Mouse (Mus musculus) cerebellum, adult 9-10 months (tissue): ENCODE data around the gene Apoa2.
"Not testable (repeated sequence)": the region's sequence is repeated elsewhere in the genome, so short reads cannot be mapped to it uniquely, and the experiment has no call there.

Experiments
- DNase-seq: peaks from one replicate; pipeline ENCODE4 v3.0.0; 2022

Apoa2 gene

DNA sequence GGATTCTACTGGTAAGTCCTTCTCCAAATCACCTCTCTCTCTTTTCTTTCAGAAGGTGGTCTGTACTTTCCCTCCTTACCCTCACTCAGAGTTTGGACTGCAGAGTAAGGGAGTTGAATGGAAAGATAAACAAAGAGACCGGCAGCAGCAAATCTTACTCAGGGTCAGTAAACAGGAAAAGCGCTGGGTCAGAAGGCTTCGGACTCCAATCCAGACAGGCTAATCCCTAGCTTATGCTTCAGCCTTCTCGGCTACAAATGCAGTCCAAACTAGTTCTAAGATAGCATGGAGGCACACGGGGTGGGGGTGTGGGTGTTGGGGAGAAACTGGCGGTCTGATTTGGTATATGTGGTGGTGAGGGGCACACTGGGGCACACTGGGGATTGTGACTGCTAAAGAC, 12.6 kb downstream of the Apoa2 start:
- DNase-seq: no peak

DNA sequence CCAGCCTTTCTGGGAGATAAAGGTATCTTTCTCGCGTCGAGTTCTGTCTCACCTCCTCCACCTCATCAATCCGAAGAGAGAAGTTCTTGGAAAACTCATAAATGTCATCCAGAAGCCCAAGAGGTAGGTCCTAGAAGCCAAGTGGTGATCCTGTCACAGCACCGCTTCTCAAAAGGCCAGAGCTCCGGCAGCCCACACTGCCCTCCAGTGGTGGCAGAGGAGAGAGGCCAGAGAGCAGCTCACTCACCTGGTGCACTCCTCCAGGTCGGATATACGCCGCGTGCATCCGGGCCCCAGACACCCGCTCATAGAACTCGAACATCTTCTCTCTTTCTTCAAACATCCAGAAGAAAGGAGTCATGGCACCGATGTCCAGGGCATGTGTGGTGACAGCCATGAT, 13.6 kb downstream of the Apoa2 start:
- DNase-seq: no peak

DNA sequence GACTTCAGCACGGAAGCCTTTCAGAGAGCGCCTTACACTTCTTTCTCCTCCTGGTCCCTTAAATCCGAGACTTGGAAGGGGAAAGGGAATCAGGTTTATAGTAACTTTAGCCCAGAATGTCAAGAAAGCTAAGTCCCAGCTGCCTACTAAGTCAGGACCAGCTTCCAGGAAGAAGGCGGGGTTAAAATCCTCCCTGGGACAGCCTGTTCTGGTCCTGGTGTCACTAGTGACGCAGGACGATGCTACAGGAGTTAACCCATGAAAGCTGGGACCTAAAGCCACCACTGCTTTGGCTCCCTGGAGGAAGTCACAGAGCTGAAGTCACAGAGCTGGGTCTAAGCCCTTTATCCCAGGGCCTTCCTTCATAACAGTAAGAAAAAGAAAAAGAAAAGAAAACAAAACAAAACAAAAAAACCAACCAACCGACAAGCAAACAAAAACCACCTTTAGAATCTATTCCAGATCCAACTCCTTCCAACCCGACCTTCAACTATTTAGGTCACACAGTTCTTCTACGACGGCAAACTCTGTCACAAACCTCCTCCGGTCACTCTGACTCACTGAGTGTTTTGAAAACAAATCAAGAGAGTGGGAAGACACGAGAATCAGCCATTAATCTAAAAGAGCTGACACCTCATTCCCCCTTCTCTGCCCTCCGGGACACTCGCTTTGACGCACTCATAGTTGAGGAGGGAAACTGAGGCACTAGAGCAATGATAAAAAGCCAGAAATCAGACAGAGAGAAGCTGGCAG, 15.3 kb downstream of the Apoa2 start:
- DNase-seq: no peak

DNA sequence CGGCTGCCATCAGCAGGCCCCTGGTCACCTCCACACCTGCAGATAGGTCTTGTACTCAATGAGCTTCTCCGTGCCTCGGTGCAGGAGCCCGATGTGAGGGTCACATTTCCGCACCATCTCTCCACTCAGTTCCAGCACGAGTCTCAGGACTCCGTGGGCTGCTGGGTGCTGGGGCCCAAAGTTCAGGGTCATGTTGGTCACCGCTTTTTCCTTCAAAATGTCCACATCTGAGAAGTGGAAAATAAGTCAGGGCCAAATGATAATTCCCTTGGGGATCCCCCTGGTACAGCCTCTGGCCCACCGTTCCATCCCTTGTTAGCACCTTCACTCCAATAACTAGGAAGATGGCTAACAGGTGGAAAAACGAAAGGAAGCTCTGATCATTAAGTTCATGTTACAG, 16.1 kb downstream of the Apoa2 start:
- DNase-seq: no peak

DNA sequence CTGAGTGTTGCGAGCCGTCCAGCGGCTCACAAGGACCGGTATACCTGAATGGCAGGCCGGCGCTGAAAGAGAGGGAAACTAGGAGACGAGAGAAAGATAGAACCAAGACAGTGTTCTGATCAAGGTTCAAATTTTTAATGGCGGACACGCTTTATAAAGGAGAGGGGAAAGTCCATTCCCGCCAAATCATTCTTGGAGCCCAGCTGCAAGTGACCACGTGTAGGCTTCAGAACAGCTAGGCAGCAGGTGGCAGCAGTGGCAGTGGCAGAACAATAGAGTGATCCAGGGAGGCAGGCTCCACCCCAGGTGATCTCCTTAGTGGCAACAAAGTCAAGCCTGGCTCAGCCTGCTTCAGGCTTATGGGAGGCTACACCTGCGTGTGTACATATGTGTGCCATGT, 17.1 kb downstream of the Apoa2 start:
- not testable (repeated sequence) for DNase-seq

DNA sequence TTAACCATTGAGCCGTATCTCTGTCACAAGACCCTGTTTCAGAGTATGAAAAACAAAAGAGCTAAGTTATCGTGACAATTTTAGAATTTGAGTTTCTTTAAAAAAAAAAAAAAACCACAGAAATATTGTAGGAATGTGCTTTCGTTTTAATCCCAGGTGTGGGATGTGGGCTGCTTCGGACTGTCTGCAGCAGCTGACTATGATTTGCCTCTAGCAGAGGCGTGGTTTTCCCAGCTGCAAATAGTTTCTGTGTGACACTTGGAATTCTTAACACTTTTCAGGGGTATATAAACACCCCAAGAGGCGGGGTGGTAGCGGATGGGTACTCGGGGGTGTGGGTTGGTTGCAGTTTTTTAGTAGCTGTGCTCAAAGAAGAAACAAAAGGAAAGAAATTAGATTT, 20.5 kb downstream of the Apoa2 start:
- DNase-seq: no peak

DNA sequence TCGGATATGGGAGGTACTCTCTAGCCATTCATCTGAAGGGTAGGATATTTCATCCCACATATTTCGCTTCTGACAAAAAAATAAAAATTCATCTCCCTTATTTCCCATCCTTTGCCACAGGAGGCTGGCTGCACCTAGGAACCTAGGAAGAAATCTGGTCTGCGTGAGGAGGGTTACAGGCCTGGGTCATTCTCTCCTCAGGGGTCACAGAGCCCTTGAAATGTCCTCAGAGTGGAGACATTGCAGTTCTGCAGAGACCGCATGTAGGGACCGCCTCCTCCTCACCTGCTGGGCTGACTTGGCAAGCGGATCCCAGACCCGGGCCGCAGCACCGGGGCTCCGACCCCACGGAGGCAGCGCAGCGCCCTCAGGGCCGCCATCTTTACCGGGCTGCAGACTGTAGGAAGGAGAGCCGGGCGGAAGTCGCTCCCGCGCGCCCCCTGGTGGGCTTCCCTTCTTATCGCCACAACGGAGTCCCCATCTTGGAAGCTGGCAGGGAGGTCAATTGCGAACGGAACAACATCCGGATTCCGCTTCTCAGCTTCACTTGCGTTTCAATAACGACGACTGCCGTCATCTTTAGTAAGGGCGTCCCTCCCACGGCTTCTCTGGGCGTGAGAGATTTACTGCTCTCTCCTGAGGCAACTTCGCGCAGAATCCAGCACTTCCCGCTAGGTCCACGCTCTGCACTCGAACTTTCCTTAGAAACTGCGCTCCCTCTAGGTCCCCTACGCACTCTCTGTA, 22.0 kb downstream of the Apoa2 start:
- DNase-seq: peak; percentile 98

DNA sequence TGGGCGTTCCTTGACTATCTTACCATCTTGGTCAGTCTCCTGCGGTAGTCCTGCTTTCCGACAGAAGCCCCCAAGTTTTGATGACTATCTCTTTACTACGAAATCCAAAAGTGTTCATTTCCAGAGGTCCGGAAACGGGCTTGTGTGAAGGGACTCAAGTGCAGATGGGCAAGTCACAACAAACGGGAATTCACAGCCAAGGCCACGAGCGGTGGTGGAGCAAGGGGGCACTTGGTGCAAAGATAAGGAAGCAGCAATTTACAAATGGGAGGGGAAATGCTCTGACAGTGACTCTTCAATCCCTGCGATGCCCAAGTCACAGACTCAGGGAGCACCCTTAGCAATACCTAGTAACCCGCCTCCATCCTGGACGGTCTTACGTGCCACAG, 22.6 kb downstream of the Apoa2 start:
- DNase-seq: no peak

DNA sequence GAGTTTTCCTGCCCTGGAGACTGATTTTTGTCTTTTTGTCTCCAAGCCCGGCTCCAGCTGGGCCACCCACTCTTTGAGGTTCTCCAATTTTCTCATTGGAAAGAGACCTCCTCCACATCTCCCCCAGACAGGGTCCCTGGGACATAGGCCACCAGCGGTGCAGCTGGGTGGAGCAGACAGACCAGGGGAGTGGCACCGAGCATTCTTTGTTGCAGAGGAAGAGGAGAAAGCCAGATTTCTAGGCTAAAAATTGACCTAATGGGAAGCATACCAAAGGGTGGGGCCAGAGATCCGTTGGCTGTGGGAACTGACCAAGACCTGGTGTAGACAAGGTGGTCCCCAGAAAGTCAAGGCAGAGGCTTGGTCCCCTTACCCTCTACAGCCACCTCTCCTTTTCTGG, 23.1 kb downstream of the Apoa2 start:
- DNase-seq: peak; percentile 55

DNA sequence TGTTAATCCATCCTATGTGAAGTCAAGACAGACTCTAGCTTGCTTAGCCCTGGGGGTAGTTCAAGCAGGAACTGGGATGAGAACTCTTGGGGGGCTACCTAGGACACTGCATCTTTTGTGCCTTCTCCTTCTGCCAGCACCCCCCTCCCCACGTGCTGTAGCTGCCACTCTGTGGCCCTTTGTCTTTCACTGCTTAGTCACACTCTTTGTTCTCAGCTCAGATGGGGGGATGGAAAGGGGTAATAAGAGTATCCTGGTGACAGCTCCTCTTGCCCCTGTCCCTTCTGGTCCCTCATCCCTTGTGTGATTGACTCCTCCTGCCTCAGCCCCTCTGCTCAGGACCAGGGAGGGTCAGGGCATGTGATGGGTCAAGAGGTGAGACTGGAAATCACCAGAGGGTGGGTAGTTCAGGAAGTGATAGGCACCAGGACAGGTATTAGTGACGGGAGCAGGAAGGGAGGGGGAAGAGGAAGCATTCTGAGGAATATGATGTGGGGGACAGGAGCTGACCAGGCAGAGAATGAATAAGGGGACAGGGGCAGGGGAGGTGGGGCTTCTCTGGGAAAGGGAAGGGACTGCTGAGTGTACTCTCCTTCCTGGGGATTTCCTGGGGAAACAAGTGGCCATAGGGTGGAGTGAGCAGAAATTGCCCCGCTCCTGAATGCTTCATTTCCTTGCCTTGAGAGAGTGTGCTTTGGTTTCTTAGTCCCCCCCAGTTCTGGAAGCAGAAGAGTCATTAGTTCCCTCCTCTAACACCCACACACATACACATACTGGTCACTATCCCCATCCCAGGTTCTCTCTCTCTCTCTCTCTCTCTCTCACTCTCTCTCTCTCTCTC, 23.8 kb downstream of the Apoa2 start:
- peak; percentile 47 for DNase-seq

DNA sequence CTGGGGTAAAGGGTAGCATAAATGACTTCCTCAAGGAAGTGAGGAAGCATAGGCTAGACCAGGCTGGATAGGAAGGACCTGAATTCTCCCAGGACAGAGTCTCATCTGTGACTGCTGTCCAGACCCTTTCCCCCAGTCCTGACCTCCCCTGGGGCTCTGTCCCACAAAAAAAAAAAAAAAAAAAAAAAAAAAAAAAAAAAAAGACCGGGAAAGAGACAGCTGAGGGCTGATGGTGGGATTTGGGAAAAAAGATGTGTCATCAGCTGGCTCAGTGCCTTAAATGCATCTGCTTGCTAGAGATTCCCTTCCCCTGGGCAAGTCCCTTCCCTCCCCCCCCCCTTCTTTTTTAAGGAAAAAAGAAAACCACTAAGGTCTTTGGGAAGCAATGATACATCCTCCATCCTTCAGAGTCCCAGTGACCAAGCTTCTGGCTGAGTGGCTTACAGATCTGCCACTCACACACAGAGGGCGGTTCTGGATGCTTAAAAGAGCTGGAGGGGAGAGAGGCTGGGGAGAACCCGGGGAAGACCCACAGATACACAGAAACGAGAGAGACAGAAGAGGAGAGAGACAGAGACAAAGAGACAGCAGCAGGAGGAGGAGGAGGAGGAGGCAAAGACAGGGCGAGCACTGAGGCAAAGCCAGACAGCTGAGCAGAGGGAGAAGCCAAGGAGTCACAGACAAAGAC, 25.2 kb downstream of the Apoa2 start, which contains the start of gene Adamts4:
Adamts4 (plus strand) TSS at position 509 of the 688 bp plus-strand sequence.
- no peak for DNase-seq

DNA sequence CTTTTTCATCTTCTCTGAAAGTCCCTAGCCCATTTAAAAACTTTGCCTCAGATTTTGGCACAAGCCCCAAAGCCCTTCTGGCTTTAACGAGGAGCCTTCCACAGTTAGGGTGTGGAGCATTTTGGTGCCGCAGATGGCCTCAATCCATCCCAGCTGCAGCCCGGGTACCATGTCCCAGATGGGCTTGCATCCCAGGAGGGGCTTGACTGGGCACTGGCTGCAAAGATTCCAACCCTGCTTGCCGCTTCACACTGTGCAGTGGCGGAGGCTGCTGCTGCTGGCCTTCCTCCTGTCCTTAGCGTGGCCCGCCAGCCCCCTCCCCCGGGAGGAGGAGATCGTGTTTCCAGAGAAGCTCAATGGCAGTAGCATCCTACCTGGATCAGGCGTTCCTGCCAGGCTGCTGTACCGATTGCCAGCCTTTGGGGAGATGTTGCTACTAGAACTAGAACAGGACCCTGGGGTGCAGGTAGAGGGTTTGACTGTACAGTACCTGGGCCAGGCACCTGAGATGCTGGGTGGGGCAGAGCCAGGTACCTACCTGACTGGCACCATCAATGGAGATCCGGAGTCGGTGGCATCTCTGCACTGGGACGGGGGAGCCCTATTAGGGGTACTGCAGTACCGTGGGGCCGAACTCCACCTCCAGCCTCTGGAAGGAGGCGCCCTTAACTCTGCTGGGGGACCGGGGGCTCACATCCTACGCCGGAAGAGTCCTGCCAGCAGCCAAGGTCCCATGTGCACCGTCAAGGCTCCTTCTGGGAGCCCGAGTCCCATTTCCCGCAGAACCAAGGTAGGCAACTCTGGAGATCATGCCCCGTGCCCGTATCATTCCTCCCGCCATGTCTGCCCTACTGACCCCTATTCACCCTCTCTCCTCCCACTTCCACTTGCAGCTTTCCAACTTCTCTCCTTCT, 26.1 kb downstream of the Apoa2 start, which contains the start of gene Ndufs2:
Ndufs2 (minus strand) TSS at position 709 of the 914 bp plus-strand sequence.
- no peak for DNase-seq

DNA sequence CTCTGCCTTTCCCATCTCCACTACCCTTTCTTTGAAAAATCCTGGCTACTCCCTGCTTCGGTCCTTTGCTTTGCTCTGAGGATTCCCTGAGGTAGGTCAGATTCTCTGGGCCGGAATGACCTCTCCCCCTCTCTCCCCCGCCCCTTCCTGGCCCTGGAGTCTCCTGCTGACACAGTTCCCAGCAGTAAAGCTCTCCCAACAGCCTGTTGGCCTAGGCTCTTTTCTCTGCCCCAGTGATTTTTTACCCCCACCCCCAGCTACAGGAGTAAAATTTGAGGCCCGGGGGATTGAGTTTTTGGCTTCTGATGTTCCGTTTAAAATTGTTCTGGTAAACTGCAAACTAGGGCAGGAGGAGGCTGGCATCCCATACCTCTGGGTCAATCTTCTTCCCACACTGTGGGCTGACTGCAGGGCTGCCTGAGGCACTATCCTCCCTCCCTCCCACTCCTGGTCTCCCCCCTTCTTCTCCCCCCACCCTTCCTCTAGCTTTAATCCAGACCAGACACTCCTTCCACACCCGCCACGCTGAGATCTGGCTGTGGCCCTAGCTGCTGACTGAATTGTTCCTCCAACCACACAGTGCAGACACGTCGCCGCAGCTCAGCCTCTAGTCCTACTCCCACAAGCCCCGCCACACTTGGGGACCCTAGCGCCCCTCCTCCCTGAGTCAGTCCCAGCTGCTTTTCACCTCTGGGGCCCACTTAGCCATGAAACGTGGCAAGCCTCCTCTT, 26.9 kb downstream of the Apoa2 start:
- DNase-seq: no peak

DNA sequence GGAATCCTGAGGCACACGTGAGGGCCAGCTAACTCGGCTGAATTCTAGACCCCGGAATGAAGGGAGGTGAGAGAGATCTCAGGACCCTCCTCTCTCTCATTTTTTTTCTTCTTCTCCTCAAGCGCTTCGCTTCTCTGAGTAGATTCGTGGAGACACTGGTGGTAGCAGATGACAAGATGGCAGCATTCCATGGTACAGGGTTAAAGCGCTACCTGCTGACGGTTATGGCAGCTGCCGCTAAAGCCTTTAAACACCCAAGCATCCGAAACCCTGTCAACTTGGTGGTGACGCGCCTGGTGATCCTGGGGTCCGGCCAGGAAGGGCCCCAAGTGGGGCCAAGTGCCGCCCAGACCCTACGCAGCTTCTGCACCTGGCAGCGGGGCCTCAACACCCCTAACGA, 27.6 kb downstream of the Apoa2 start:
- no peak for DNase-seq

DNA sequence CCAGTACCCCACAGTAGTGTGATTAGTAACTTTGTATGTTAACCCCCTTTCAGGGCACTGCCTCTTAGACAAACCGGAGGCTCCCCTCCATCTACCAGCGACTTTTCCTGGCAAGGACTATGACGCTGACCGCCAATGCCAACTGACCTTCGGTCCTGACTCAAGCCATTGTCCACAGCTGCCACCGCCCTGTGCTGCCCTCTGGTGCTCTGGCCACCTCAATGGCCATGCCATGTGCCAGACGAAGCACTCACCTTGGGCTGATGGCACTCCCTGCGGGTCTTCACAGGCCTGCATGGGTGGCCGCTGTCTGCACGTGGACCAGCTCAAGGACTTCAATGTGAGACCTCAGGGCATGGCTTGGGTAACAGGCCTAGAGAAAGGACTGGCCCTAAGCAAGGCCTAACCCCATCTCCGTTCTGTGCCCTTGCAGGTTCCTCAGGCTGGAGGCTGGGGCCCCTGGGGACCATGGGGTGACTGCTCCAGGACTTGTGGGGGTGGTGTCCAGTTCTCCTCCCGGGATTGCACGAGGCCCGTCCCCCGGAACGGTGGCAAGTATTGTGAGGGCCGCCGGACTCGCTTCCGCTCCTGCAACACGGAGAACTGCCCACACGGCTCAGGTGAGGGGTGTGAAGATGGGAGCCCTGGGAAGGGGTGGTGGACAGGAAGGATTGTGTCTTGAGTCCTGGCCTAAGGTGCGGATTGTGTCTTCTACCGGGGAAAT, 31.4 kb downstream of the Apoa2 start:
- no peak for DNase-seq

DNA sequence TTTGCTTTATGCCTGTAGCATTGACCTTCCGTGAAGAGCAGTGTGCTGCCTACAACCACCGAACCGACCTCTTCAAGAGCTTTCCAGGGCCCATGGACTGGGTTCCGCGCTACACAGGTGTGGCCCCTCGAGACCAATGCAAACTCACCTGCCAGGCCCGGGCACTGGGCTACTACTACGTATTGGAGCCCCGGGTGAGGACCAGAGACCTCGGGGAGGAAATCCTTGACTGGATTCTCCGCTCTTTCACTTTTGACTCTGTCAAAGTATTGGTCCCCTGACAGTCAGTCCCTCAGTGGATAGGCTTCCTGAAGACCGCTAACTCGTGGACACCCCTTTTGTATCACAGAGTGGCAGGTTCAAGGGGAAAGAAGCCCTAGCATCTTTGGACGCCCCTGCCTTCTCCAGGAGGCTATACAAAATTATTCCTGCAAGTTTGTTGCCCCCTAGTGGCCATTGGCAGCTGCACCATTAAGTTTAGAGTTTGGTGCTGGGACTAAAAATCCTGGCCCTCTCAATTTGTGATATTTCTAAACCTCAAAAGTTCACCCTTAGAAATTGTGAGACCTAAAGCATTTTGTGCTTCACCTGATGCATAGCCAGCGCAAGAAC, 32.2 kb downstream of the Apoa2 start:
- DNase-seq: peak; percentile 72

DNA sequence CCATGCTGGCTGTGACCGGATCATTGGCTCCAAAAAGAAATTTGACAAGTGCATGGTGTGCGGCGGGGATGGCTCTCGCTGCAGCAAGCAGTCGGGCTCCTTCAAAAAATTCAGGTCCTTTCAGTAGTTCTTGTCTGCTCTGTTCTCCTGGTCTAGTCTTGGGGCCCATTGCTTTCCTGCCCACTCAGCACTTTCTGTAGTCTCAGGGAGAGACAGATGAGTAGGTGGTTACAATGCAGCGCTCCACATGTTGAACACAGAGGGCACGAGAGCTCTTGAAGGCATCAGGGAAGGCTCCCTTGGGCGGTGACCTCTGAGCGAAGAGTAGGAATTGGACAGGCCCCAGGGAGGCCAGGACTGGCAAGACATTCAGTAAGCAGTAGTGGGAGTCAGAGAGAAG, 32.9 kb downstream of the Apoa2 start:
- DNase-seq: no peak

DNA sequence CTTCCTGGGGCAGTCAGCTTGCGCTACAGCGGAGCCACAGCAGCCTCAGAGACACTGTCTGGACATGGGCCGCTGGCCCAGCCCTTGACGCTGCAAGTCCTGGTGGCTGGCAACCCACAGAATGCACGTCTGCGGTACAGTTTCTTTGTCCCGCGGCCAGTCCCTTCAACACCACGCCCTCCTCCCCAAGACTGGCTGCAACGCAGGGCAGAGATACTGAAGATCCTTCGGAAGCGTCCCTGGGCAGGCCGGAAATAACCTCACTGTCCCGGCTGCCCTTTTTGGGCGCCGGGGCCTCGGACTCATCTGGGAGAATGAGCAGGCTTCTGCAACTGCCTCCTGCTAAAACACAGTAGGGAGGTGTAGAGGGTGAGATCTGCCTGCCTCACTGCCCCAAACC, 34.1 kb downstream of the Apoa2 start:
- DNase-seq: no peak

DNA sequence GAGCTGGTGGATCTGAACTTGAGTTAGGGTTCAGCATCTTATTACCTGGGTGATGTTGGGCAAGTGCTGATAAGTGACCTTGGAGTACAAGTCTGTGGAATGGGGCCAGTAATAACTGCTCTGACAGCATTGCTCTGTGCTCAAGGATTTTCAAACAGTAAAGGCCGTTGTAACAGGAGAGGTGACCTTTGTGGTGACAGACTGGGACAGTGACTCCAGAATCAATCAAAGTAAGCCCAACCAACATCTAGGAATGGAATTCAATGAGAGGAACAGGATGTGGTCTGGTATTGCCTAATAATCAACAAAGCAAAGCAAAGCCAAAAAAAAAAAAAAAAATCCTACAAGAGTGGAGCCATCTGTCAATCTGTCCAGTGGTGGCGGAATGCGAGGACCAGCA, 35.5 kb downstream of the Apoa2 start:
- DNase-seq: no peak

DNA sequence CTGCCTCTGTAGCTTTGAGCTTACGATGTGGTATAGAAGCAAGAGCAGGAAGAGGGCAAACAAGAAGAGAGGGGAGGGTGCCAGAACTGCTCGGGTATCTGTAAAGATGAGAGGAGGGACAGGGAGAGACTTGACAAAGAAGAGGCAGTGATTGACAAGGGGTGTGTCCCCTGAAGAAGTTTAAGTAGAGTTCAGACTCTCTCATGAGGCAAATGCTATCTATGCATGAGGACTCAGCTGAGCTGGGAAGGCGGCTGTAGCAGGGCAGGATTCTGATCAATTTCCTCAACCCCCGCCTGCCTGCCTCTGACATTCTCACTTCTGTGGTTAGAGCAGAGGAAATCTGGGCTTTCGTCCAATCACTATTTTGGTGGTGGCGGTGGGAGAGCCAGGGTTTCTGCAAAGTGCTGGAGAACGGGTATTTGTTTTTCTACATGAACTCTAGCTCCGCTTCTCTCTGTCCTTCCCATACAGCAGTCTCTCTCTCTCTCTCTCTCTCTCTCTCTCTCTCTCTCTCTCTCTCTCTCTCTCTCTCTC, 37.8 kb downstream of the Apoa2 start:
- no peak for DNase-seq
